In the genomic region with DNA sequence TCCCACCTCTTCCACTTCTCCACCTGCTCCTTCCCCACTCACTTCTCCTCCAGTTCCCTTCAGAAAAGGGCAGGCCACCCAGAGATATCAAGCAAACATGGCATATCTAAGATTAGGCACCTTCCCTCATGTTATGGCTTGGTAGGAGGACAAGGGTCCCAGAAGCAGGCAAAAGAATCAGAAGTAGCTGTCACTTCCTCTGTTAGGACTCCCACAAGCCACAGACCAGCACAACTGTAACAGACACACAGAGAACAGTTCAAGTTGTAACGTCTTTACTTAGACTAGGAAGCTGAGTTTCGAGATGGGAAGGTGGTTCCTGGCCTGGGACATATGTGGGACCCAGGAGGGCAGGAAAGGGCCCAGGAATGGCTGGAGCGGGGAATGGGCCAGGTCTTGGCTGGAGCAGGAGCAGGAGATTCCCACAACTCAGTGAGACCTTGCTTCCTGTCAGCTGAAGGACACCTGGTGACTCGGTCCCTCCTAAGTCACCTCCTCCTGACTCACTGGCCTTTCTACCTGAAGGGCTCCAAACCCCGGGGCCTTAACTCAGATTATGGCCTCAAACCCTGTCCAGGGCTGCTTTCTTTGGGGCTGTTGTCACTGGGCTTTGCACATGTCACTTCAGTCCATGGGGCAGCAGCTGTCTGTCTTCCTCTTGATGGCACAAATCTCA, we compare ENCODE assay signal across 11 mouse cellular contexts.
"Had no signal": no experiment of that assay in that cellular context is flagged by ENCODE, and none has a peak within 500 bp of the region (broad histone marks: within the 10 kb centered on the region; RNA-seq: fewer than 3 reads in every experiment).

No protein-coding gene starts in this region.

- H3K4me3 ChIP-seq: left cerebral cortex, adult 2 months; liver, embryonic 13.5 days had no signal

- H3K27ac ChIP-seq: kidney, postnatal 0 days; left cerebral cortex, adult 2 months; liver, embryonic 13.5 days; macrophage had no signal

- DNase-seq: kidney, postnatal 36 days; layer of hippocampus, postnatal 36 days; liver, embryonic 13.5 days; lung, adult 2 months; lung, postnatal 14 days; midbrain, embryonic 14.5 days; thymus, adult 18-20 months; thymus, postnatal 36 days had no signal
